Mouse (Mus musculus): ENCODE results near the gene Gadd45b. TPM values are rescaled to one million over a fixed set of nuclear protein-coding genes. Genes with fewer than 3 reads are reported as not detected.
A peak's percentile ranks its signal among the peaks of the same experiment; 100 is the strongest.

Gadd45b gene
- polyA plus RNA-seq, 1 experiment from 2014 or later, result 16.1 TPM

- WGBS, result 52% methylated on average over 12 of the region's 12 CpGs
- Histone ChIP-seq H3K4me3 (ENCODE audit: low read length) (no peak overlapping the region), H3K36me3 (ENCODE audit: control insufficient read depth, insufficient read depth, low read length) (no peaks in the 10 kb centered on the region), H3K4me2 (replicated peaks; ENCODE audit: low read depth, low read length) (no peak overlapping the region), H3K27me3 (ENCODE audit: control insufficient read depth, insufficient read depth, low read length) (no peaks in the 10 kb centered on the region), H3K27ac (ENCODE audit: low read depth, low read length) (no peak overlapping the region), H3K9ac (ENCODE audit: low read depth, low read length) (no peak overlapping the region), H3K9me3 (ENCODE audit: control insufficient read depth, low read length) (no peaks in the 10 kb centered on the region), H3K4me1 (ENCODE audit: control insufficient read depth, insufficient read depth, low read length) (peaks cover 24% of the 10 kb centered on the region)
- no peak for ATAC-seq (ENCODE audit: low FRiP score, low TSS enrichment)
Observed at GRCm38 (mm10) chr10:80963031-80963975, 33.4 kb downstream of the Gadd45b start.

- H3K4me2 ChIP-seq (replicated peaks; ENCODE audit: low read depth, low read length), result no peak overlapping the region
- ATAC-seq (ENCODE audit: low FRiP score, low TSS enrichment), result no peak
- no peak overlapping the region for H3K9ac ChIP-seq (ENCODE audit: low read depth, low read length)
- no peaks in the 10 kb centered on the region; the same call in 1 of the 2 replicates for H3K9me3 ChIP-seq (ENCODE audit: control insufficient read depth, low read length)
- no peaks in the 10 kb centered on the region for H3K36me3 ChIP-seq (ENCODE audit: control insufficient read depth, insufficient read depth, low read length)
- WGBS, result 26% methylated on average over 12 of the region's 12 CpGs
- no peaks in the 10 kb centered on the region for H3K27me3 ChIP-seq (ENCODE audit: control insufficient read depth, insufficient read depth, low read length)
- H3K4me3 ChIP-seq (ENCODE audit: low read length), result no peak overlapping the region
- peaks cover 12% of the 10 kb centered on the region for H3K4me1 ChIP-seq (ENCODE audit: control insufficient read depth, insufficient read depth, low read length)
- H3K27ac ChIP-seq (ENCODE audit: low read depth, low read length), result no peak overlapping the region
Observed at GRCm38 (mm10) chr10:80966296-80966695, 36.4 kb downstream of the Gadd45b start.

GRCm38 (mm10) chr10:80967101-80967656, 37.3 kb downstream of the Gadd45b start:
- Histone ChIP-seq H3K9me3 (ENCODE audit: control insufficient read depth, low read length) (no peaks in the 10 kb centered on the region; the same call in 1 of the 2 replicates), H3K27ac (ENCODE audit: low read depth, low read length) (no peak overlapping the region), H3K4me1 (ENCODE audit: control insufficient read depth, insufficient read depth, low read length) (peaks cover 12% of the 10 kb centered on the region), H3K4me3 (ENCODE audit: low read length) (no peak overlapping the region), H3K9ac (ENCODE audit: low read depth, low read length) (no peak overlapping the region), H3K27me3 (ENCODE audit: control insufficient read depth, insufficient read depth, low read length) (no peaks in the 10 kb centered on the region), H3K36me3 (ENCODE audit: control insufficient read depth, insufficient read depth, low read length) (no peaks in the 10 kb centered on the region), H3K4me2 (replicated peaks; ENCODE audit: low read depth, low read length) (no peak overlapping the region)
- WGBS, result 63% methylated on average over 3 of the region's 3 CpGs
- ATAC-seq (ENCODE audit: low FRiP score, low TSS enrichment), result no peak

GRCm38 (mm10) chr10:80968106-80968505, 38.2 kb downstream of the Gadd45b start:
- 81% methylated on average over 4 of the region's 4 CpGs for WGBS
- Histone ChIP-seq H3K27ac (ENCODE audit: low read depth, low read length) (no peak overlapping the region), H3K4me2 (replicated peaks; ENCODE audit: low read depth, low read length) (no peak overlapping the region), H3K9ac (ENCODE audit: low read depth, low read length) (no peak overlapping the region), H3K9me3 (ENCODE audit: control insufficient read depth, low read length) (no peaks in the 10 kb centered on the region; the same call in 1 of the 2 replicates), H3K4me1 (ENCODE audit: control insufficient read depth, insufficient read depth, low read length) (peaks cover 21% of the 10 kb centered on the region), H3K36me3 (ENCODE audit: control insufficient read depth, insufficient read depth, low read length) (no peaks in the 10 kb centered on the region), H3K27me3 (ENCODE audit: control insufficient read depth, insufficient read depth, low read length) (no peaks in the 10 kb centered on the region), H3K4me3 (ENCODE audit: low read length) (no peak overlapping the region)
- ATAC-seq (ENCODE audit: low FRiP score, low TSS enrichment), result no peak

- Histone ChIP-seq H3K27me3 (ENCODE audit: control insufficient read depth, insufficient read depth, low read length) (no peaks in the 10 kb centered on the region), H3K9me3 (ENCODE audit: control insufficient read depth, low read length) (no peaks in the 10 kb centered on the region; the same call in 1 of the 2 replicates), H3K36me3 (ENCODE audit: control insufficient read depth, insufficient read depth, low read length) (no peaks in the 10 kb centered on the region), H3K4me3 (ENCODE audit: low read length) (no peak overlapping the region), H3K4me1 (ENCODE audit: control insufficient read depth, insufficient read depth, low read length) (peaks cover 18% of the 10 kb centered on the region), H3K9ac (ENCODE audit: low read depth, low read length) (no peak overlapping the region), H3K4me2 (replicated peaks; ENCODE audit: low read depth, low read length) (no peak overlapping the region), H3K27ac (ENCODE audit: low read depth, low read length) (no peak overlapping the region)
- ATAC-seq (ENCODE audit: low FRiP score, low TSS enrichment), result no peak
- WGBS, result 80% methylated on average over 3 of the region's 3 CpGs
Observed at GRCm38 (mm10) chr10:80969298-80969697, 39.4 kb downstream of the Gadd45b start.

GRCm38 (mm10) chr10:80970159-80970558, 40.3 kb downstream of the Gadd45b start:
- H3K9me3 ChIP-seq (ENCODE audit: control insufficient read depth, low read length), result no peaks in the 10 kb centered on the region; the same call in 1 of the 2 replicates
- H3K4me1 ChIP-seq (ENCODE audit: control insufficient read depth, insufficient read depth, low read length), result peaks cover 18% of the 10 kb centered on the region
- no peak overlapping the region for H3K27ac ChIP-seq (ENCODE audit: low read depth, low read length)
- 85% methylated on average over 8 of the region's 8 CpGs for WGBS
- H3K4me2 ChIP-seq (replicated peaks; ENCODE audit: low read depth, low read length), result no peak overlapping the region
- no peak for ATAC-seq (ENCODE audit: low FRiP score, low TSS enrichment)
- no peak overlapping the region for H3K9ac ChIP-seq (ENCODE audit: low read depth, low read length)
- no peaks in the 10 kb centered on the region for H3K27me3 ChIP-seq (ENCODE audit: control insufficient read depth, insufficient read depth, low read length)
- H3K36me3 ChIP-seq (ENCODE audit: control insufficient read depth, insufficient read depth, low read length), result no peaks in the 10 kb centered on the region
- H3K4me3 ChIP-seq (ENCODE audit: low read length), result no peak overlapping the region

GRCm38 (mm10) chr10:80971533-80971932, 41.7 kb downstream of the Gadd45b start:
- Histone ChIP-seq H3K27ac (ENCODE audit: low read depth, low read length) (no peak overlapping the region), H3K4me1 (ENCODE audit: control insufficient read depth, insufficient read depth, low read length) (peaks cover 18% of the 10 kb centered on the region), H3K4me2 (replicated peaks; ENCODE audit: low read depth, low read length) (no peak overlapping the region), H3K4me3 (ENCODE audit: low read length) (no peak overlapping the region), H3K27me3 (ENCODE audit: control insufficient read depth, insufficient read depth, low read length) (no peaks in the 10 kb centered on the region), H3K9me3 (ENCODE audit: control insufficient read depth, low read length) (no peaks in the 10 kb centered on the region; the same call in 1 of the 2 replicates), H3K36me3 (ENCODE audit: control insufficient read depth, insufficient read depth, low read length) (no peaks in the 10 kb centered on the region), H3K9ac (ENCODE audit: low read depth, low read length) (peak overlapping the region; percentile 23; the same call in 1 of the 2 replicates)
- no peak for ATAC-seq (ENCODE audit: low FRiP score, low TSS enrichment)
- 55% methylated on average over 15 of the region's 15 CpGs for WGBS

- H3K4me2 ChIP-seq (replicated peaks; ENCODE audit: low read depth, low read length), result no peak overlapping the region
- no peaks in the 10 kb centered on the region for H3K36me3 ChIP-seq (ENCODE audit: control insufficient read depth, insufficient read depth, low read length)
- no peaks in the 10 kb centered on the region for H3K27me3 ChIP-seq (ENCODE audit: control insufficient read depth, insufficient read depth, low read length)
- ATAC-seq (ENCODE audit: low FRiP score, low TSS enrichment), result peak; percentile 41; the same call in 1 of the 2 replicates
- 41% methylated on average over 11 of the region's 11 CpGs for WGBS
- H3K27ac ChIP-seq (ENCODE audit: low read depth, low read length), result no peak overlapping the region
- H3K9ac ChIP-seq (ENCODE audit: low read depth, low read length), result no peak overlapping the region
- H3K9me3 ChIP-seq (ENCODE audit: control insufficient read depth, low read length), result no peaks in the 10 kb centered on the region; the same call in 1 of the 2 replicates
- no peak overlapping the region for H3K4me3 ChIP-seq (ENCODE audit: low read length)
- peaks cover 18% of the 10 kb centered on the region for H3K4me1 ChIP-seq (ENCODE audit: control insufficient read depth, insufficient read depth, low read length)
Observed at GRCm38 (mm10) chr10:80972071-80972987, 42.5 kb downstream of the Gadd45b start.
